Mouse (Mus musculus) macrophage (primary cell): ENCODE measurements around the gene Zfp799. TPM values are rescaled to one million over a fixed set of nuclear protein-coding genes. Genes with fewer than 3 reads are reported as not detected.

Experiments
- polyA plus RNA-seq: library from polyadenylated mRNA; stranded (reverse); fragments of 250-400 nt; gene quantifications from 3 replicates; pipeline ENCODE4 v1.2.4, GENCODE M21; 2018; ENCODE audit warnings: inconsistent platforms

Zfp799 gene
- polyA plus RNA-seq, 1 experiment from 2014 or later: 2.2 TPM

Other genes starting within 250 kb of the Zfp799 start
- gene Cyp4f37, start 209.0 kb downstream of the Zfp799 start, polyA plus RNA-seq: not detected in 3 replicates
- gene Cyp4f40, start 171.4 kb downstream of the Zfp799 start, polyA plus RNA-seq: not detected in 3 replicates
- gene Cyp4f15, start 144.6 kb downstream of the Zfp799 start, polyA plus RNA-seq: not detected in 3 replicates
- gene Zfp871, start 42.0 kb downstream of the Zfp799 start, polyA plus RNA-seq: 7.9 to 14.1 TPM (median 13.0 TPM) in 3 replicates
- 0.06 to 0.16 TPM in 2 of 3 replicates, not detected in the other for gene Zfp811, start 20.3 kb downstream of the Zfp799 start, polyA plus RNA-seq
- gene Zfp870, start 61.4 kb upstream of the Zfp799 start, polyA plus RNA-seq: 1.7 to 2.7 TPM (median 1.8 TPM) in 3 replicates
- gene Cyp4f14, start 87.1 kb upstream of the Zfp799 start, polyA plus RNA-seq: not detected in 3 replicates
- 18.9 to 23.1 TPM (median 21.1 TPM) in 3 replicates for gene Cyp4f13, start 117.1 kb upstream of the Zfp799 start, polyA plus RNA-seq
- gene Zfp472, start 135.6 kb upstream of the Zfp799 start, polyA plus RNA-seq: 5.8 to 7.5 TPM (median 6.6 TPM) in 3 replicates
- gene Zfp952, start 162.9 kb upstream of the Zfp799 start, polyA plus RNA-seq: 6.6 to 9.1 TPM (median 7.2 TPM) in 3 replicates
- gene Zfp763, start 203.1 kb upstream of the Zfp799 start, polyA plus RNA-seq: 1.9 to 3.2 TPM (median 3.1 TPM) in 3 replicates
- gene 4921501E09Rik, start 237.8 kb upstream of the Zfp799 start, polyA plus RNA-seq: not detected in 3 replicates